Mouse (Mus musculus) kidney, postnatal 25 days (tissue): ENCODE measurements at regions not wholly inside any gene's neighbourhood (a gene's known extent, or its start where the extent isn't known, plus 50 kb on each side); places are given as distances from the start of the nearest gene placed in this dataset.

Experiments
- DNase-seq, 2 experiments: peaks; one replicate each; pipeline ENCODE4 v3.0.0; 2021; ENCODE audit warnings: mixed read lengths in 2 of 2

- DNase-seq: peak; percentile 16 to 32
Observed at GRCm38 (mm10) chr2:80998296-80998695, 381.3 kb downstream of the Nup35 start.

- DNase-seq: no peak
Observed at GRCm38 (mm10) chr2:81007071-81007470, 390.0 kb downstream of the Nup35 start.

GRCm38 (mm10) chr2:81023620-81024019 lies 406.6 kb downstream of the Nup35 start:
- DNase-seq: no peak
